ENCODE assay signal across 27 mouse cellular contexts in the genomic region with DNA sequence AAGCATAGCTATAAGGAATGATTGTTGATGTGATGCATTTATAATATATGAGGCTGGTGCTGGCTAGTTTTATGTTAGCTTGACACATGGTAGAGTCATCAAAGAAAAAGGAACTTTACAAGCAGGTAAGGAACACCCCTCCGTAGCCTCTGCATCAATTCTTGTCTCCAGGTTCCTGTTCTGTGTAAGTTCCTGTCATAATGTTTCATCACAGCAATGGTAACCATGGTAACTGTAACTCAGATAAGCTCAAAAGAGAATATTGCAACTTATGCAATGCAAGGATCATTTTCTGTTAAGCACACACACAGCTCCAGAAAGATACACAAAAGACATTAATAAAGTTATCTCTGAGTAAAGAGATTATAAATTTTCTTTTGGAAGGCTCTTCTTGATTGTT.
DNase-seq lines count a peak whose midpoint lies in the region; ATAC-seq lines count a peak whose summit lies in the region.
"Had no signal": no experiment of that assay in that cellular context is flagged by ENCODE, and none has a peak within 500 bp of the region (broad histone marks: within the 10 kb centered on the region; RNA-seq: fewer than 3 reads in every experiment).

No protein-coding gene starts in this region.

- H3K4me2 ChIP-seq in hindbrain, embryonic 15.5 days: no peak overlapping the region
- no peak overlapping the region for H3K4me2 ChIP-seq in hindbrain, embryonic 11.5 days (replicated peaks; ENCODE audit: low read depth, low read length)
- H3K4me2 ChIP-seq in midbrain, embryonic 14.5 days (ENCODE audit: low read length): no peak overlapping the region
- no peak overlapping the region for H3K4me2 ChIP-seq in midbrain, embryonic 11.5 days
- H3K4me2 ChIP-seq: heart, embryonic 13.5 days; hindbrain, embryonic 13.5 days; kidney, embryonic 15.5 days; liver, embryonic 13.5 days; lung, embryonic 15.5 days; neural tube, embryonic 13.5 days had no signal

- no peak overlapping the region for H3K4me3 ChIP-seq in hindbrain, embryonic 15.5 days
- H3K4me3 ChIP-seq in hindbrain, embryonic 11.5 days (ENCODE audit: low read depth, low read length): no peak overlapping the region
- no peak overlapping the region for H3K4me3 ChIP-seq in midbrain, embryonic 14.5 days (replicated peaks; ENCODE audit: low read depth, low read length)
- no peak overlapping the region for H3K4me3 ChIP-seq in midbrain, embryonic 11.5 days (ENCODE audit: low read depth, low read length)
- H3K4me3 ChIP-seq: heart, adult 2 months; heart, embryonic 13.5 days; hindbrain, embryonic 13.5 days; kidney, embryonic 15.5 days; liver, embryonic 13.5 days; lung, embryonic 15.5 days; myocyte; neural tube, embryonic 13.5 days had no signal

- no peaks in the 10 kb centered on the region for H3K36me3 ChIP-seq in hindbrain, embryonic 15.5 days
- no peaks in the 10 kb centered on the region for H3K36me3 ChIP-seq in hindbrain, embryonic 11.5 days (ENCODE audit: control insufficient read depth, insufficient read depth, low read length)
- H3K36me3 ChIP-seq in midbrain, embryonic 14.5 days (ENCODE audit: control insufficient read depth, insufficient read depth, low read length): no peaks in the 10 kb centered on the region
- no peaks in the 10 kb centered on the region for H3K36me3 ChIP-seq in midbrain, embryonic 11.5 days (ENCODE audit: control insufficient read depth, insufficient read depth, low read length)
- H3K36me3 ChIP-seq: heart, embryonic 13.5 days; hindbrain, embryonic 13.5 days; kidney, embryonic 15.5 days; liver, embryonic 13.5 days; lung, embryonic 15.5 days; neural tube, embryonic 13.5 days had no signal

- 0 out of 2 replicates have a peak, but pooled peaks have one; percentile 34 for ATAC-seq in hindbrain, embryonic 15.5 days (ENCODE audit: low FRiP score, low read depth)
- ATAC-seq in hindbrain, embryonic 11.5 days (ENCODE audit: low FRiP score): no peak
- ATAC-seq in midbrain, embryonic 14.5 days (ENCODE audit: low FRiP score, low TSS enrichment): no peak
- no peak for ATAC-seq in midbrain, embryonic 11.5 days (ENCODE audit: low FRiP score)
- peak; percentile 78 for ATAC-seq in megakaryocyte, adult 5-6 weeks (ENCODE audit: poor library complexity, severe bottlenecking)
- no peak for ATAC-seq in erythroblast, adult 5-6 weeks (replicated peaks; ENCODE audit: low FRiP score, poor library complexity, severe bottlenecking)
- ATAC-seq: activated CD4-positive, CD25-positive, alpha-beta regulatory T cell, adult 4 months had no signal

- no peaks in the 10 kb centered on the region for H3K9me3 ChIP-seq in hindbrain, embryonic 15.5 days
- H3K9me3 ChIP-seq in hindbrain, embryonic 11.5 days (ENCODE audit: control insufficient read depth, low read length): no peaks in the 10 kb centered on the region
- no peaks in the 10 kb centered on the region for H3K9me3 ChIP-seq in midbrain, embryonic 14.5 days (ENCODE audit: control insufficient read depth, low read length)
- H3K9me3 ChIP-seq in midbrain, embryonic 11.5 days (ENCODE audit: control insufficient read depth, low read length): no peaks in the 10 kb centered on the region
- H3K9me3 ChIP-seq: heart, embryonic 13.5 days; hindbrain, embryonic 13.5 days; kidney, embryonic 15.5 days; liver, embryonic 13.5 days; lung, embryonic 15.5 days; neural tube, embryonic 13.5 days had no signal

- H3K27ac ChIP-seq in hindbrain, embryonic 15.5 days (replicated peaks): no peak overlapping the region
- H3K27ac ChIP-seq in hindbrain, embryonic 11.5 days (ENCODE audit: low read depth, low read length): no peak overlapping the region
- no peak overlapping the region for H3K27ac ChIP-seq in midbrain, embryonic 14.5 days (replicated peaks; ENCODE audit: low read depth, low read length)
- no peak overlapping the region for H3K27ac ChIP-seq in midbrain, embryonic 11.5 days (ENCODE audit: low read depth, low read length)
- H3K27ac ChIP-seq: heart, embryonic 13.5 days; hindbrain, embryonic 13.5 days; kidney, embryonic 15.5 days; liver, embryonic 13.5 days; lung, embryonic 15.5 days; neural tube, embryonic 13.5 days had no signal

- DNase-seq in hindbrain, embryonic 11.5 days (ENCODE audit: low spot score): no peak
- DNase-seq in midbrain, embryonic 14.5 days: peak; percentile 28
- no peak for DNase-seq in midbrain, embryonic 11.5 days (ENCODE audit: low spot score, missing footprints)
- no peak for DNase-seq in ovary, adult 18-20 months (ENCODE audit: low spot score)
- DNase-seq: adrenal gland, postnatal 10 days; cerebellum, adult 9-10 months; gastrocnemius, postnatal 25 days; heart, adult 2 months; heart, postnatal 14 days; kidney, adult 11 months; kidney, postnatal 4 days; layer of hippocampus, adult 9-11 months; liver, embryonic 13.5 days; lung, postnatal 36 days; right cerebral cortex, adult 18-20 months; right cerebral cortex, postnatal 4 days; thymus, postnatal 25 days had no signal

- no peaks in the 10 kb centered on the region for H3K4me1 ChIP-seq in hindbrain, embryonic 15.5 days (replicated peaks)
- H3K4me1 ChIP-seq in hindbrain, embryonic 11.5 days (replicated peaks; ENCODE audit: control insufficient read depth, insufficient read depth, low read length): no peaks in the 10 kb centered on the region
- no peaks in the 10 kb centered on the region for H3K4me1 ChIP-seq in midbrain, embryonic 14.5 days (ENCODE audit: control insufficient read depth, insufficient read depth, low read length)
- no peaks in the 10 kb centered on the region for H3K4me1 ChIP-seq in midbrain, embryonic 11.5 days (ENCODE audit: control insufficient read depth, insufficient read depth, low read length)
- H3K4me1 ChIP-seq: hindbrain, embryonic 13.5 days; kidney, embryonic 15.5 days; liver, embryonic 13.5 days; lung, embryonic 15.5 days; neural tube, embryonic 13.5 days had no signal

- no peaks in the 10 kb centered on the region for H3K27me3 ChIP-seq in hindbrain, embryonic 15.5 days
- H3K27me3 ChIP-seq in hindbrain, embryonic 11.5 days (ENCODE audit: control insufficient read depth, insufficient read depth, low read length): no peaks in the 10 kb centered on the region
- H3K27me3 ChIP-seq in midbrain, embryonic 14.5 days (ENCODE audit: control insufficient read depth, insufficient read depth, low read length): no peaks in the 10 kb centered on the region
- H3K27me3 ChIP-seq in midbrain, embryonic 11.5 days (ENCODE audit: control insufficient read depth, insufficient read depth, low read length): no peaks in the 10 kb centered on the region
- H3K27me3 ChIP-seq: heart, embryonic 13.5 days; hindbrain, embryonic 13.5 days; kidney, embryonic 15.5 days; liver, embryonic 13.5 days; lung, embryonic 15.5 days; neural tube, embryonic 13.5 days had no signal

- no peak overlapping the region for H3K9ac ChIP-seq in hindbrain, embryonic 15.5 days
- H3K9ac ChIP-seq in hindbrain, embryonic 11.5 days (ENCODE audit: low read depth, low read length): no peak overlapping the region
- no peak overlapping the region for H3K9ac ChIP-seq in midbrain, embryonic 14.5 days (replicated peaks; ENCODE audit: low read length)
- H3K9ac ChIP-seq in midbrain, embryonic 11.5 days (ENCODE audit: low read length): no peak overlapping the region
- H3K9ac ChIP-seq: heart, embryonic 13.5 days; hindbrain, embryonic 13.5 days; kidney, embryonic 15.5 days; liver, embryonic 13.5 days; lung, embryonic 15.5 days; neural tube, embryonic 13.5 days had no signal

- WGBS in hindbrain, embryonic 15.5 days: 63% methylated on average over 1 of the region's 1 CpGs
- WGBS in hindbrain, embryonic 11.5 days: 77% methylated on average over 1 of the region's 1 CpGs
- WGBS in midbrain, embryonic 14.5 days: 55% methylated on average over 1 of the region's 1 CpGs
- WGBS in midbrain, embryonic 11.5 days: 85% methylated on average over 1 of the region's 1 CpGs

Comparison
In these comparisons a context has a peak if more than half of its experiments do, and no peak if none do; other contexts are left out.
1. ATAC-seq: peak in hindbrain, embryonic 15.5 days (single experiment) and megakaryocyte, adult 5-6 weeks (single experiment); none in hindbrain, embryonic 11.5 days (single experiment), midbrain, embryonic 14.5 days (single experiment), midbrain, embryonic 11.5 days (single experiment) and erythroblast, adult 5-6 weeks (single experiment).